Mouse (Mus musculus) embryonic facial prominence, embryonic 11.5 days (tissue): Measurements from ENCODE around the gene Tmcc1. TPM values are rescaled to one million over a fixed set of nuclear protein-coding genes. Genes with fewer than 3 reads are reported as not detected.

Experiments used
- ATAC-seq: fragments of 200-750 bp; cut with Nextera tagmentation; replicated peaks from 2 replicates; pipeline ENCODE4 v1.8.0; 2017; ENCODE audit warnings: low read depth; ENCODE audit not compliant: insufficient number of reproducible peaks, low FRiP score, low TSS enrichment
- DNase-seq: peaks from one replicate; pipeline ENCODE4 v3.0.0-alpha.2; 2015; ENCODE audit warnings: low spot score
- H3K27ac ChIP-seq: fragments of 300-500 bp; sonication (generic); replicated peaks from 2 replicates; pipeline ENCODE4 v1.5.1; 2014; ENCODE audit warnings: mild to moderate bottlenecking, low read depth, low read length, control low read depth
- H3K27me3 ChIP-seq: fragments of 300-500 bp; sonication (generic); 2 replicates; pipeline ENCODE4 v1.6.1; 2014; ENCODE audit warnings: mild to moderate bottlenecking, low read length, moderate library complexity, mixed read lengths; ENCODE audit not compliant: control insufficient read depth, insufficient read depth
- H3K36me3 ChIP-seq: fragments of 300-500 bp; sonication (generic); replicated peaks from 2 replicates; pipeline ENCODE4 v1.6.1; 2014; ENCODE audit warnings: low read depth, mild to moderate bottlenecking, low read length, moderate library complexity, mixed read lengths; ENCODE audit not compliant: control insufficient read depth, insufficient read depth
- H3K4me1 ChIP-seq: fragments of 300-500 bp; sonication (generic); 2 replicates; pipeline ENCODE4 v1.6.1; 2014; ENCODE audit warnings: low read length, mixed read lengths; ENCODE audit not compliant: control insufficient read depth, insufficient read depth
- H3K4me2 ChIP-seq: fragments of 300-500 bp; sonication (generic); 2 replicates; pipeline ENCODE4 v1.6.1; 2014; ENCODE audit warnings: low read depth, mild to moderate bottlenecking, control low read depth, low read length, moderate library complexity
- H3K4me3 ChIP-seq: fragments of 300-500 bp; sonication (generic); 2 replicates; pipeline ENCODE4 v1.5.1; 2014; ENCODE audit warnings: low read depth, low read length, control low read depth
- H3K9ac ChIP-seq: fragments of 300-500 bp; sonication (generic); replicated peaks from 2 replicates; pipeline ENCODE4 v1.6.1; 2014; ENCODE audit warnings: mild to moderate bottlenecking, control low read depth, low read length
- H3K9me3 ChIP-seq: fragments of 300-500 bp; sonication (generic); replicated peaks from 2 replicates; pipeline ENCODE4 v1.6.1; 2016; ENCODE audit warnings: mild to moderate bottlenecking, low read length, inconsistent platforms, mixed read lengths; ENCODE audit not compliant: control insufficient read depth
- WGBS: fragments of 180-500 bp; shearing (Covaris S2); extraction: QIAGEN DNeasy Blood & Tissue Kit; methylation state at CpG from one replicate; pipeline ENCODE4 v1.1.7; 2014; 5-methylcytosine and 5-hydroxymethylcytosine counted together
- polyA plus RNA-seq: library from polyadenylated mRNA; unstranded; fragments of >200 nt; fragmentation: Nextera tagmentation; extraction: Ambion mirVana; gene quantifications from 2 replicates; pipeline ENCODE4 v1.2.1, GENCODE M21; 2014

The Tmcc1 gene
- polyA plus RNA-seq, 1 experiment from 2014 or later = 14.1 TPM

DNA sequence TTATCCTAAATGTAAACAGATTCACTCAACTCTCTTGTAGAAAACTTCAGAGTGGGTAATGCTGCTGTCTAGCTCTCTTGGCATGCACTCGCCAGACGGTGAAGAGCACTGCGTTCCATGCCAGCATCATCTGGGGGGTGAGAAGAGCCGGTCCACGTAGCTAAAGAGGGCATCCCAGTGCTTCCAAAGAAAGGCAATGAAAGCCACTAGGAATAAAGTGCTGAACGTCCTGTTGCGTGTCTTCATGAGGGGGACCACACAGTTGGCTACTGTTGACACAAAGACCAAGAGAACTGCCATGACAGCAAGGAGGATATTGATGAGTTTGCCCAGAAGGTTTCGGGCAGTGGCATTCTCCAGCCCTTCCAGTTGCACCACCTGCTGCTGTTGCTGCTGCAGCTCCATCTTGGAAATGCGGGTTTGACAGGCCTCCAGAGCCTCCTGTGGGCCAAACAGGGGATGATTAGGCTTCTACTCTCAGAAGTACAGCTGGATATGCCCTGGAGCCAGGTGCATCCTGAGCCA lies 171.3 kb downstream of the Tmcc1 start:
- Histone ChIP-seq H3K27me3 (no peaks in the 10 kb centered on the region), H3K4me2 (no peak overlapping the region), H3K9ac (no peak overlapping the region), H3K27ac (no peak overlapping the region), H3K4me1 (no peaks in the 10 kb centered on the region), H3K9me3 (peaks cover 9% of the 10 kb centered on the region), H3K4me3 (no peak overlapping the region), H3K36me3 (peaks cover 4% of the 10 kb centered on the region)
- ATAC-seq (peak; percentile 39), DNase-seq (no peak)
- WGBS = 87% methylated on average over 9 of the region's 9 CpGs

DNA sequence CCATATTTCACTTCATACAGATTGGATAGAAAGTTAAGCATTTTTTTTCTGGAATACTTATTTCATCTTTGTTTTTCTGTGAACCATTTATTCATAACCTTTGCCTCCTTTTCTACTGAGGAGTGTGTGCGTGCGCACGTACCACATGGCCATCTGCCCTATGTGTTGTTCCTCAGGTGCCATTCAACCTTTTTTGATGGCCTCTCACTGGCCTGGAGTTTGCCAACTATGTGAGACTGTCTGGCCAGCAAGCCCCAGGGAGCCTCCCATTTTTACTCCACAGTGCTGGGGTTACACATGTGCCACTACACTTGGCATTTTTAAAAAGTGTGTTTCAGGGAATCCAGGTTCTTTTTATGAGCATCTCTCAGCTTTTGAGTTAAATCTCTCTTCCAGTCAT lies 177.4 kb downstream of the Tmcc1 start:
- WGBS = 92% methylated on average over 3 of the region's 3 CpGs
- Histone ChIP-seq H3K27me3 (no peaks in the 10 kb centered on the region), H3K4me2 (no peak overlapping the region), H3K9ac (no peak overlapping the region), H3K27ac (no peak overlapping the region), H3K4me3 (no peak overlapping the region), H3K9me3 (no peaks in the 10 kb centered on the region), H3K36me3 (no peaks in the 10 kb centered on the region), H3K4me1 (no peaks in the 10 kb centered on the region)
- DNase-seq = no peak
- no peak for ATAC-seq

DNA sequence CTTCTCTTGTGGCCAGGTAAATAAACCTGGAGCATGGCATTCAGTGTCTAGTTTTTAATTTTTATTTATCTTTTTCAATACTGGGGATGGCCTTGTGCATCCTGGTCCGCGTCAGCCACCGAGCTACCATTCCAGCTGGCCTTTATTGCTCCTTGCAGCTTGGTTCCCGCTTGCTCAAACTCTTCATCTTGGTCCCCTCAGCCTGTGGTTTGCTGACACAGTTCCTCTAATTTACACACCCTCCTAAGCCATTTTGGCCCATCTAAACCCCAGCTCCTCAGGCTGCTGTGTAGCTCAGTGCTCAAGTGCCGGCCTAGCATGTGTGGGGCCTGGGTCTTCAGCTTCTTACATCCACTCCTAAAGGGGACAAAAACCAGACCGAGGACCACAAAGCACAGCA lies 179.2 kb downstream of the Tmcc1 start:
- H3K4me1 ChIP-seq = no peaks in the 10 kb centered on the region
- H3K9ac ChIP-seq = no peak overlapping the region
- ATAC-seq (no peak), DNase-seq (no peak)
- no peak overlapping the region for H3K4me2 ChIP-seq
- no peak overlapping the region for H3K4me3 ChIP-seq
- no peak overlapping the region for H3K27ac ChIP-seq
- no peaks in the 10 kb centered on the region for H3K27me3 ChIP-seq
- 87% methylated on average over 6 of the region's 6 CpGs for WGBS
- H3K36me3 ChIP-seq = no peaks in the 10 kb centered on the region
- H3K9me3 ChIP-seq = no peaks in the 10 kb centered on the region

DNA sequence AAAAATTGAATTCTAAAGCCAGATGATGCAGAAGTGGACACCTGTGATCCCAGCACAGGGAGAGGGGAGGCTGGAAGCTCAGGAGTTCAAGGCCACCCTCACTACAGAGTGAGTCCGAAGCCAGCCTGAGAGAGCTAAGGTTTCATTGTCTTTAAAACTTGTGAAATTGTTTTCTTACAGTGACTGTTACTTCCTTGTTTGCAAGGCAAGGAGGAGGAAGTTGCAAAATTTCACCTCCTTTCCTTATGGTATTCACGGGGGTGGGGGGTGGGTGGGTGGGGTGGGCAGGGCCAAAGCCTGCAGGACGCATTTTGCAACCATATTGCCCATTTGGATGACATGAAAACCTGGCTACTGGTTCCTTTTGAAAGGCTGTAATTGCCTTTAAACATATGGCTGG lies 179.6 kb downstream of the Tmcc1 start:
- H3K27me3 ChIP-seq = no peaks in the 10 kb centered on the region
- H3K4me3 ChIP-seq = no peak overlapping the region
- H3K36me3 ChIP-seq = no peaks in the 10 kb centered on the region
- no peak overlapping the region for H3K4me2 ChIP-seq
- no peak overlapping the region for H3K27ac ChIP-seq
- DNase-seq (no peak), ATAC-seq (no peak)
- no peaks in the 10 kb centered on the region for H3K9me3 ChIP-seq
- H3K9ac ChIP-seq = no peak overlapping the region
- no peaks in the 10 kb centered on the region for H3K4me1 ChIP-seq
- 68% methylated on average over 3 of the region's 3 CpGs for WGBS

DNA sequence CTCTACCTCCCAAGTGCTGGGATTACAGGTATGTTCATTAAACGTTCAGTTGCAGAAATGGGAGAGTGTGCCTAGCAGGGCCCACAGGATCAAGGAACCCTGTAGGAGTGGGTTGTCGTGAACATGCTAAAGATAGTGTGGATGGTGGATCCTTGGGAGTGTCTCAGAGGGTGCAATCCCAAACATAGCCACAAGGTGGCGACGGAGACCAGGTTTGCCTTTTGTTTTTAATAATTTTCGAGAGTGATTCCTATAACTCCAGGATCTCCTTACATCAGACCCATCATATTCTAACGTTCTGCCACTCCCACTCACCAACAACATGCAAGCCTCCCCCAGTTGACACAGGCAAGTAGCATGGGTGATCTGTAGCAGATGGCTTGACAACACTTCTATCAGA lies 182.7 kb downstream of the Tmcc1 start:
- DNase-seq (peak; percentile 83), ATAC-seq (no peak)
- Histone ChIP-seq H3K4me1 (peaks cover 6% of the 10 kb centered on the region; the same call in 1 of the 2 replicates), H3K4me2 (no peak overlapping the region), H3K27ac (no peak overlapping the region), H3K36me3 (no peaks in the 10 kb centered on the region), H3K9me3 (no peaks in the 10 kb centered on the region), H3K27me3 (no peaks in the 10 kb centered on the region), H3K9ac (no peak overlapping the region), H3K4me3 (no peak overlapping the region)
- WGBS = 4% methylated on average over 6 of the region's 6 CpGs

DNA sequence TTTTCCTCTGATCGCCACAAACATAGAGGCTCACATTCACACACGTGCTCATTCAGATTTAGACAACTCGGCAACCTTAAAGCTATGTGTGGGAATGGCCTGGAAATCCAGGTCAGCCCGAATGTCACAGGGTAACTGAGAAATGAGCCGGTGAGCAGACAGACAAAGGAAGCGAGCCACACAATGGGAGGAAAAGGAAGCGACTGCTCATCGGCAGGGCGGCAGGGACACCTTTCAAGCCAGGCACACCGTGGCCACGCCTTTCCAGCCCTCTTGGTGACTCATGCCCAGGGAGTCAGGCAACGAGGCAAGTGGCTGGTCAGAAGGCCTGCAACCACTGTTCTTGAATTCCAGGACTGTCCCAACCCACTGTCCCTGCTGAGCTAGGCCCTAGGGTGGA lies 183.9 kb downstream of the Tmcc1 start:
- no peak for ATAC-seq
- H3K4me3 ChIP-seq = no peak overlapping the region
- no peaks in the 10 kb centered on the region for H3K27me3 ChIP-seq
- H3K4me1 ChIP-seq = peaks cover 6% of the 10 kb centered on the region; the same call in 1 of the 2 replicates
- H3K4me2 ChIP-seq = no peak overlapping the region
- H3K36me3 ChIP-seq = no peaks in the 10 kb centered on the region
- no peak overlapping the region for H3K27ac ChIP-seq
- no peaks in the 10 kb centered on the region for H3K9me3 ChIP-seq
- WGBS = 58% methylated on average over 12 of the region's 12 CpGs
- DNase-seq = no peak
- H3K9ac ChIP-seq = no peak overlapping the region

DNA sequence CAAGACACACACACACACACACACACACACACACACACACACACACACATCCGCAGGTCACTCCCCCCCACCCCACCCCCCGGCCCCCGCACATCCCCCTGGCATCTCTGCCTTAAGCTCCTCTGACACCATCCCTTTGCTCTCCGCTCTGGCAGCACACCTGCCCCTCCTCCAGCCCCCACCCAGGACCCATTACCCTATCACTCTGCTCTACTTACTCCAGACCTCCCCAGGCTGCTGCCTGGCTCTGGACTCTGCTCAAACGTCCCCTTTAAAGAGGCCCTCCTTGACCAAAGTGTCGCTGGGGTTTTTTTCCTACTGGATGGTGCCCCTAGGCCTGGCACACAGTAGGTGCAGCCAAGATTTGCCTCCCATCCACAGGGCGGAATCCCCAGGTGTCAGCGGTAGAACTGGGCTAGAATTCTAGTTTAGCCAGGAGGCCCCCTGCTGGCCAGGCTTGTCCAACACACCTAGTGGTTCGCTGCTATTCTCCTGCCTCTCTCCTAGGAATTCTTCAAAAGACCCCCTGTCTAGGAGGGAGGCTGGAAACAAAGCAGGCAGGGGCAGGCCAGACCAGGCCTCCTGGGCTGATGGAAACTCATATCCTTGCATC lies 185.6 kb downstream of the Tmcc1 start:
- DNase-seq = peak; percentile 85
- H3K36me3 ChIP-seq = no peaks in the 10 kb centered on the region
- 17% methylated on average over 8 of the region's 9 CpGs for WGBS
- H3K27me3 ChIP-seq = no peaks in the 10 kb centered on the region
- H3K4me3 ChIP-seq = no peak overlapping the region
- no peak overlapping the region for H3K9ac ChIP-seq
- no peak overlapping the region for H3K4me2 ChIP-seq
- no peaks in the 10 kb centered on the region for H3K9me3 ChIP-seq
- peaks cover 6% of the 10 kb centered on the region; the same call in 1 of the 2 replicates for H3K4me1 ChIP-seq
- peak; percentile 53; the same call in 1 of the 2 replicates for ATAC-seq
- H3K27ac ChIP-seq = no peak overlapping the region

DNA sequence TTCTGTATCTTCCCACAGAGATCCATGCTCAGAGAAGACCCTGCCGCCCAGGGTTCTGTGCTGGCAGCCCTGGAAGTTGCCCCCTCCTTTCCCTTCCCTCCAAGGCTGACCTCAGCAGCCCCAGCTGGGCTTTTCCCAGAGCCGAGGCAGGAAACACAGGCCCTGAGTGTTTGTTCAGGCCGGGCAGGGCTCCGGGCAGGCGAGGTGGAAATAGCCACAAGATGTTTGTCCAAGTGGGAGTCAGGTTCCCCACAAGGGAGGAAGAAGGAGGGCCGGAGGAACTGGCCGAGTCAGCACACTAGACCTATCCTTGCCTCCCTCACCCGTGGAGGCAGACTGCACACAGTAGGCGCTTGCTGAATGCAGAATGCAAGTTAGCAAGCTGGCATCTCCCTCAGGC lies 186.6 kb downstream of the Tmcc1 start:
- H3K27ac ChIP-seq = no peak overlapping the region
- WGBS = 26% methylated on average over 9 of the region's 9 CpGs
- no peak overlapping the region for H3K4me2 ChIP-seq
- peaks cover 6% of the 10 kb centered on the region; the same call in 1 of the 2 replicates for H3K4me1 ChIP-seq
- DNase-seq (peak; percentile 30), ATAC-seq (no peak)
- H3K27me3 ChIP-seq = no peaks in the 10 kb centered on the region
- H3K4me3 ChIP-seq = no peak overlapping the region
- H3K36me3 ChIP-seq = no peaks in the 10 kb centered on the region
- peak overlapping the region; percentile 9; the same call in 1 of the 2 replicates for H3K9ac ChIP-seq
- no peaks in the 10 kb centered on the region for H3K9me3 ChIP-seq
